Mouse (Mus musculus): ENCODE results near the gene H2al2c.
"Not testable (repeated sequence)": the region's sequence is repeated elsewhere in the genome, so short reads cannot be mapped to it uniquely, and the experiment has no call there.

H2al2c gene

DNA sequence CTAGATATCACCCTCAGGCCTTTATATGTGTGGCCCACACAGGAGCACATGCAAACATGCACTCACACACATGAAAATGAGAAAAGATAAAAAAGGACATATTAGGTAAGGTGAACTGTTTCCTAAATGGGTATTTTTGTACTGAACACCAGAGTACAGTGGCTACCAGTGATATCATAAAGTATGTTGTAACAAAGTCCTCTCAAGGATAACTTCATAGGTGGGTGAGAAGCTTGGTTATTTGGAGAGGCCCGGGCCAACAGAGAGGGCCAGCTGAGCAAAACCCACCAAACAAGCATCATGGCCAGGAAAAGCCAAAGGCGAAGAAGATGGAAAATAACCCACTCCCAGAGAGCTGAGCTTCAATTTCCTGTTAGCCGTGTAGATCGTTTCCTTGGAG, at the start of gene H2al2c:
Gene H2al2c (plus strand): TSS at position 301 of the 400 bp plus-strand sequence.
- not testable (repeated sequence) for DNase-seq (ENCODE audit: low read depth, low spot score)

Data from brain, embryonic 18.5 days (tissue).